Mouse (Mus musculus): Measurements from ENCODE around the gene Zdhhc16. TPM values are rescaled to one million over a fixed set of nuclear protein-coding genes. Genes with fewer than 3 reads are reported as not detected.

Gene Zdhhc16
- total and polyA plus RNA-seq, 3 experiments = 30.3 to 54.3 (median 45.5) TPM

DNA sequence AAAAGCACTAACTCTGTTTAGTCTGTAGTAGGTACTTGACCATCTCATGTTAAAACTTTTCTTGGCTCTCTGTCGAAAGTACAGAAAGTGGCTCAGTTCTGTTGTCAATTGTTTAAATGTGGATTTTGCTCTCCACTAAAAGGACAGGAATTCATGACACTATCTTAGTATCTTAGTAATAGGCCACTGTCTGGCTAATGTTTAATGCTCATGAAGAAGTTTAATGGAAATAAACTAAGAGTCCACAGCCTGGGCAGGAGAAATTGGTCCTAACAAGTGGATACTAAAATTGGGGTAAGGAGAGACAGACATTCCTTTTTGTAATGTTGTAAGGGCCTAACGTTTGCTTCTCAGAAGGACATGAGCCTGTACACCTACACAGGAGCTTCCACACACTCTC, 22.9 kb upstream of the Zdhhc16 start:
- Histone ChIP-seq H3K9ac (ENCODE audit: insufficient read depth, low read depth) (no peak overlapping the region), H3K4me1 (ENCODE audit: control insufficient read depth in 1 of 2, insufficient read depth in 2 of 2) (peaks cover 6 to 16% of the 10 kb centered on the region in 2 experiments; a peak in 3 of 4 replicates), H3K4me2 (ENCODE audit: insufficient read depth, low read depth, poor library complexity, severe bottlenecking) (no peak overlapping the region), H3K79me2 (replicated peaks; ENCODE audit: control insufficient read depth, extremely low read depth, insufficient read depth, poor library complexity, severe bottlenecking) (peaks cover 34% of the 10 kb centered on the region), H3K27me3 (replicated peaks) (no peaks in the 10 kb centered on the region), H3K9me3 (replicated peaks; ENCODE audit: low read length) (no peaks in the 10 kb centered on the region), H3K4me3 (replicated peaks in 1 of 3; ENCODE audit: low read depth in 2 of 3, low read length in 2 of 3, poor library complexity in 1 of 3) (no peak overlapping the region), H3K27ac (ENCODE audit: insufficient read depth, low read depth) (no peak overlapping the region), H3K36me3 (replicated peaks in 1 of 2; ENCODE audit: control insufficient read depth in 1 of 2, insufficient read depth in 1 of 2, low read length in 1 of 2) (peaks cover 5 to 17% of the 10 kb centered on the region in 2 experiments)
- dilution Hi-C loops (cut with MboI; ENCODE audit: extremely low pct_ligation_motif_present, extremely low pct_unique_long_range_greater_than_20kb, low sequenced_read_pairs) = no loop called here
- in situ Hi-C loops (cut with MboI; ENCODE audit: low pct_ligation_motif_present, low pct_unique_long_range_greater_than_20kb, low sequenced_read_pairs) = no loop called here
- TF ChIP-seq IRF4 (IDR thresholded peaks at IDR 0.05; ENCODE audit: low read depth, low read length) (no peak), CHD1 (IDR thresholded peaks at IDR 0.05; ENCODE audit: low read depth, low read length) (no peak), KAT2A (IDR thresholded peaks at IDR 0.05; ENCODE audit: insufficient replicate concordance, low read length) (no peak), MYC (IDR thresholded peaks at IDR 0.05; ENCODE audit: low read depth, low read length) (no peak), RAD21 (IDR thresholded peaks at IDR 0.05; ENCODE audit: low read depth, low read length) (no peak), MAFK (IDR thresholded peaks at IDR 0.05; ENCODE audit: insufficient replicate concordance, low read length) (no peak), BHLHE40 (IDR thresholded peaks at IDR 0.05; ENCODE audit: low read depth, low read length) (no peak), ZKSCAN1 (IDR thresholded peaks at IDR 0.05; ENCODE audit: borderline replicate concordance, low read depth, low read length) (no peak), SIN3A (IDR thresholded peaks at IDR 0.05; ENCODE audit: low read length) (no peak), ZC3H11A (IDR thresholded peaks at IDR 0.05; ENCODE audit: low read depth, low read length) (no peak), MXI1 (IDR thresholded peaks at IDR 0.05; ENCODE audit: low read depth, low read length) (no peak), MAX (IDR thresholded peaks at IDR 0.05; ENCODE audit: low read length) (no peak), ETS1 (conservative IDR thresholded peaks at IDR 0.05; ENCODE audit: low read depth, low read length) (no peak), NRF1 (IDR thresholded peaks at IDR 0.05; ENCODE audit: low read depth, low read length) (no peak), USF1 (IDR thresholded peaks at IDR 0.05; ENCODE audit: low read depth, low read length) (no peak)
- DNase-seq (ENCODE audit: extremely low read depth) = no peak

DNA sequence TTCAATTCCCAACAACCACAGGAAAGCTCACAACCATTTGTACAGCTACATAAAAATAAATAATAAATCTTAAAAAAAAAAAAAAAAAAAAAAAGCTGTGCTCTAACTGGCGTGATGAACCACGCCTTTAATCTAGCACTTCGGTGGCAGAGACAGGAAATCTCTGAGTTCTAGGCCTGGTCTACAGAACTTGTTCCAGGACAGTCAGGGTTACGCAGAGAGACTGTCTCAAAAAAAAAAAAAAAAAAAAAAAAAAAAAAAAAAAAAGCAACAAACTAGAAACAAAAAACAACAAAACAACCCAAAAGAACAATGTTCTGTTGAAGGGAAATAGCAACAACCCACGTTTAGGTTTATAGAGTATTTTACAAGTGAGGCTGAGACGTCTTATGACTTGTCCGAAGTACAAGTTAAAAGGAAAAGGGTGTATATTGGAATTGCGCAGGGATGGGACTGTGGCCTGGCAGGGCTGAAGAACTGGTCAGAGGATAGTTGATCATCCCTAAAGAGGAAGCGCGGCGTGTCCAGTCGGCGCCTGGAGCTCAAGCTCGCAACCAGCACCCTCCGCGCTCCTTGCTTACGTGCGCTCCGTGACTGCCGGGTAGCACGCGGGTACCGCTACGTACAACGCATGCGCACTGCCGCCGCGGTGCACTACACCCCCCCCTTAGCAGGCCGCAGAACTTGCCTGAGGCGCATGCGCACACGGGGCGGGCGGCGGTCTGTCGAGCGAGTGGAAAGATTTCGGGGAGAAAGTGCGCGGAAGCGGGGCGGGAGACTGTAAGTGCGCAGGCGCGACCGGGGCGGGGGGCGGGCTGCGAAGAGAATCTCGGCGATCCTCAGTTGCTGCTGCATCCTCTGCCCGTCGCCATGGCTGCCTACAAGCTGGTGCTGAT, 21.9 kb upstream of the Zdhhc16 start, which contains the start of gene Pgam1:
Gene Pgam1, plus strand, starts transcription at position 746 of the 896 bp plus-strand sequence.
- H3K4me2 ChIP-seq (ENCODE audit: insufficient read depth, low read depth, poor library complexity, severe bottlenecking) = peak within 1 kb of the TSS; percentile 98
- H3K4me1 ChIP-seq (ENCODE audit: control insufficient read depth in 1 of 2, insufficient read depth in 2 of 2) = peaks cover 6 to 20% of the 10 kb centered on the region in 2 experiments; a peak in 3 of 4 replicates
- H3K27ac ChIP-seq (ENCODE audit: insufficient read depth, low read depth) = peak within 1 kb of the TSS; percentile 63
- H3K9me3 ChIP-seq (replicated peaks; ENCODE audit: low read length) = no peaks in the 10 kb centered on the region
- peak within 1 kb of the TSS; percentile 80 for H3K9ac ChIP-seq (ENCODE audit: insufficient read depth, low read depth)
- peaks cover 13 to 27% of the 10 kb centered on the region in 2 experiments for H3K36me3 ChIP-seq (replicated peaks in 1 of 2; ENCODE audit: control insufficient read depth in 1 of 2, insufficient read depth in 1 of 2, low read length in 1 of 2)
- DNase-seq (ENCODE audit: extremely low read depth) = peak; percentile 98
- dilution Hi-C loops (cut with MboI; ENCODE audit: extremely low pct_ligation_motif_present, extremely low pct_unique_long_range_greater_than_20kb, low sequenced_read_pairs) (no loop called here), in situ Hi-C loops (cut with MboI; ENCODE audit: low pct_ligation_motif_present, low pct_unique_long_range_greater_than_20kb, low sequenced_read_pairs) (no loop called here)
- peak within 1 kb of the TSS; percentile 78 to 99 (median 96) for H3K4me3 ChIP-seq (replicated peaks in 1 of 3; ENCODE audit: low read depth in 2 of 3, low read length in 2 of 3, poor library complexity in 1 of 3)
- H3K27me3 ChIP-seq (replicated peaks) = no peaks in the 10 kb centered on the region
- H3K79me2 ChIP-seq (replicated peaks; ENCODE audit: control insufficient read depth, extremely low read depth, insufficient read depth, poor library complexity, severe bottlenecking) = peaks cover 42% of the 10 kb centered on the region
- TF ChIP-seq JUN (IDR thresholded peaks at IDR 0.05; ENCODE audit: insufficient read depth, low read depth, low read length) (no peak), BHLHE40 (IDR thresholded peaks at IDR 0.05; ENCODE audit: low read depth, low read length) (peak; percentile 67), TBP (conservative IDR thresholded peaks at IDR 0.05; ENCODE audit: low read depth, low read length) (0 out of 2 replicates have a peak, but pooled peaks have one; percentile 33), IRF4 (IDR thresholded peaks at IDR 0.05; ENCODE audit: low read depth, low read length) (peak; percentile 36; the same call in 1 of the 2 replicates), TCF12 (IDR thresholded peaks at IDR 0.05; ENCODE audit: low read depth, low read length) (peak; percentile 71; the same call in 1 of the 2 replicates), ETS1 (conservative IDR thresholded peaks at IDR 0.05; ENCODE audit: low read depth, low read length) (no peak), ZMIZ1 (IDR thresholded peaks at IDR 0.05; ENCODE audit: low read depth, low read length) (peak; percentile 81; the same call in 1 of the 2 replicates), RAD21 (IDR thresholded peaks at IDR 0.05; ENCODE audit: low read depth, low read length) (no peak), MYC (IDR thresholded peaks at IDR 0.05; ENCODE audit: low read depth, low read length) (peak; percentile 88; the same call in 1 of the 2 replicates), MEF2A (IDR thresholded peaks at IDR 0.05; ENCODE audit: borderline replicate concordance, low read depth, low read length) (peak; percentile 13; the same call in 1 of the 2 replicates), POLR2AphosphoS2 (IDR thresholded peaks at IDR 0.05; ENCODE audit: low read depth, low read length) (peak; percentile 56; the same call in 1 of the 2 replicates), UBTF (IDR thresholded peaks at IDR 0.05; ENCODE audit: low read depth, low read length) (no peak), MAZ (IDR thresholded peaks at IDR 0.05; ENCODE audit: low read depth, low read length) (peak; percentile 57; the same call in 1 of the 2 replicates), MXI1 (IDR thresholded peaks at IDR 0.05; ENCODE audit: low read depth, low read length) (peak; percentile 62; the same call in 1 of the 2 replicates), SIN3A (IDR thresholded peaks at IDR 0.05; ENCODE audit: low read length) (peak; percentile 78), USF2 (conservative IDR thresholded peaks at IDR 0.05; ENCODE audit: low read depth, low read length) (0 out of 2 replicates have a peak, but pooled peaks have one; percentile 5), KAT2A (IDR thresholded peaks at IDR 0.05; ENCODE audit: insufficient replicate concordance, low read length) (no peak), ZNF384 (IDR thresholded peaks at IDR 0.05; ENCODE audit: low read depth, low read length) (peak; percentile 93), NRF1 (IDR thresholded peaks at IDR 0.05; ENCODE audit: low read depth, low read length) (peak; percentile 88), GABPA (IDR thresholded peaks at IDR 0.05; ENCODE audit: insufficient replicate concordance, low read depth, low read length) (no peak), NELFE (IDR thresholded peaks at IDR 0.05; ENCODE audit: low read depth, low read length) (peak; percentile 73)
